Mouse (Mus musculus) gastrocnemius, postnatal 14 days (tissue): ENCODE results near the gene Brd3. TPM values are rescaled to one million over a fixed set of nuclear protein-coding genes. Genes with fewer than 3 reads are reported as not detected.

Experiments
- DNase-seq: peaks from one replicate; pipeline ENCODE4 v3.0.0; 2021; ENCODE audit warnings: mixed read lengths
- intact Hi-C: fragments of 180-260 bp; cut with DNase I; formaldehyde crosslinking; loops from one replicate; pipeline ENCODE4 v1.15.1; 2025; ENCODE audit warnings: low total_unique reads
- microRNA-seq, 2 experiments: library from miRNA; unstranded; fragments of <30 nt; microRNA quantifications; one replicate each; pipeline ENCODE4 v1.2.0; 2021
- total RNA-seq, 2 experiments: library from RNA; stranded (reverse); gene quantifications; 2 replicates each; pipeline ENCODE4 v1.2.3; 2021

Gene Brd3
- total RNA-seq, 2 experiments from 2014 or later, result 23.7 to 35.2 TPM

GRCm38 (mm10) chr2:27413936-27414657 lies 93.4 kb downstream of the Brd3 start:
- intact Hi-C loops, result no loop called here
- DNase-seq, result peak; percentile 32

GRCm38 (mm10) chr2:27413582-27413935 lies 93.9 kb downstream of the Brd3 start:
- no peak for DNase-seq
- intact Hi-C loops, result no loop called here

GRCm38 (mm10) chr2:27412245-27412800 lies 95.1 kb downstream of the Brd3 start:
- intact Hi-C loops, result no loop called here
- DNase-seq, result no peak

GRCm38 (mm10) chr2:27411688-27412174 lies 95.7 kb downstream of the Brd3 start:
- intact Hi-C loops, result no loop called here
- no peak for DNase-seq

GRCm38 (mm10) chr2:27410518-27411140 lies 96.8 kb downstream of the Brd3 start:
- no peak for DNase-seq
- intact Hi-C loops, result no loop called here

- intact Hi-C loops, result no loop called here
- no peak for DNase-seq
Observed at GRCm38 (mm10) chr2:27408194-27408593, 99.3 kb downstream of the Brd3 start.

- no peak for DNase-seq
- intact Hi-C loops, result no loop called here
Observed at GRCm38 (mm10) chr2:27406928-27407327, 100.5 kb downstream of the Brd3 start.

- intact Hi-C loops, result no loop called here
- no peak for DNase-seq
Observed at GRCm38 (mm10) chr2:27405094-27405884, 102.2 kb downstream of the Brd3 start.

- no peak for DNase-seq
Observed at GRCm38 (mm10) chr2:27404375-27405093, 102.9 kb downstream of the Brd3 start.

GRCm38 (mm10) chr2:27401544-27401943 lies 105.9 kb downstream of the Brd3 start:
- intact Hi-C loops, result no loop called here
- DNase-seq, result no peak

More at GRCm38 (mm10) chr2:27404375-27405093, 102.9 kb downstream of the Brd3 start:
- intact Hi-C loops, result no loop called here

- DNase-seq, result no peak
- intact Hi-C loops, result no loop called here
Observed at GRCm38 (mm10) chr2:27400083-27400482, 107.4 kb downstream of the Brd3 start.

GRCm38 (mm10) chr2:27396656-27397440 lies 110.6 kb downstream of the Brd3 start:
- intact Hi-C loops, result no loop called here
- no peak for DNase-seq

Small RNAs within 50 kb of the gene (microRNA-seq; reads per million reads assigned to microRNA genes)
- gene Gm24049 (0 reads per million in 2 experiments), gene Mir7578 (0 reads per million in 2 experiments)

Other genes with a start within 250 kb of the Brd3 start
- 1 to 10 TPM; 3.2 to 4.0 TPM for gene Vav2, start 80.6 kb downstream of the Brd3 start, total RNA-seq
- 1 to 10 TPM in 1 of 2 experiments, under 1 TPM in 1; 1.00 to 1.4 TPM for gene Brd3os, start 65.3 kb downstream of the Brd3 start, total RNA-seq
- gene Wdr5, start 7.5 kb upstream of the Brd3 start, total RNA-seq, result 10 to 100 TPM; 17.5 to 20.9 TPM
- gene Rxra, start 168.8 kb upstream of the Brd3 start, total RNA-seq, result 10 to 100 TPM; 48.4 to 53.6 TPM